Mouse (Mus musculus) kidney, postnatal 10 days (tissue): ENCODE measurements around the gene Draxin.

ENCODE experiments used
- DNase-seq: peaks from one replicate; pipeline ENCODE4 v3.0.0; 2021; ENCODE audit warnings: mixed read lengths

Gene Draxin

GRCm38 (mm10) chr4:148082257-148083044, 48.0 kb downstream of the Draxin start:
- peak; percentile 79 for DNase-seq

GRCm38 (mm10) chr4:148081201-148081600, 49.3 kb downstream of the Draxin start:
- DNase-seq = no peak

GRCm38 (mm10) chr4:148080597-148080973, 49.9 kb downstream of the Draxin start:
- DNase-seq = no peak

- DNase-seq = peak; percentile 50
Observed at GRCm38 (mm10) chr4:148079944-148080596, 50.4 kb downstream of the Draxin start.

GRCm38 (mm10) chr4:148079212-148079611, 51.3 kb downstream of the Draxin start:
- DNase-seq = no peak

- no peak for DNase-seq
Observed at GRCm38 (mm10) chr4:148075881-148076280, 54.6 kb downstream of the Draxin start.

- peak; percentile 83 for DNase-seq
Observed at GRCm38 (mm10) chr4:148075259-148075658, 55.2 kb downstream of the Draxin start.

GRCm38 (mm10) chr4:148074521-148075189, 55.8 kb downstream of the Draxin start:
- DNase-seq = no peak

GRCm38 (mm10) chr4:148071508-148071907, 59.0 kb downstream of the Draxin start:
- DNase-seq = no peak

- no peak for DNase-seq
Observed at GRCm38 (mm10) chr4:148069602-148070218, 60.8 kb downstream of the Draxin start.

- DNase-seq = no peak
Observed at GRCm38 (mm10) chr4:148067346-148067745, 63.2 kb downstream of the Draxin start.

- DNase-seq = peak; percentile 78
Observed at GRCm38 (mm10) chr4:148066401-148066744, 64.1 kb downstream of the Draxin start.

- no peak for DNase-seq
Observed at GRCm38 (mm10) chr4:148065702-148066400, 64.6 kb downstream of the Draxin start.

GRCm38 (mm10) chr4:148061086-148061480, 69.4 kb downstream of the Draxin start:
- no peak for DNase-seq

- DNase-seq = peak; percentile 71
Observed at GRCm38 (mm10) chr4:148060120-148061085, 70.1 kb downstream of the Draxin start.

GRCm38 (mm10) chr4:148058993-148059392, 71.5 kb downstream of the Draxin start:
- no peak for DNase-seq

- DNase-seq = no peak
Observed at GRCm38 (mm10) chr4:148058218-148058819, 72.2 kb downstream of the Draxin start.

GRCm38 (mm10) chr4:148057661-148058209, 72.8 kb downstream of the Draxin start:
- no peak for DNase-seq

- peak; percentile 67 for DNase-seq
Observed at GRCm38 (mm10) chr4:148056801-148057200, 73.7 kb downstream of the Draxin start.

- DNase-seq = no peak
Observed at GRCm38 (mm10) chr4:148056246-148056645, 74.3 kb downstream of the Draxin start.
